Mouse (Mus musculus) testis, postnatal 10 days (tissue): ENCODE data around the gene Ptpn13.

Experiments used
- DNase-seq: peaks from one replicate; pipeline ENCODE4 v3.0.0; 2021; ENCODE audit warnings: low spot score

The Ptpn13 gene

DNA sequence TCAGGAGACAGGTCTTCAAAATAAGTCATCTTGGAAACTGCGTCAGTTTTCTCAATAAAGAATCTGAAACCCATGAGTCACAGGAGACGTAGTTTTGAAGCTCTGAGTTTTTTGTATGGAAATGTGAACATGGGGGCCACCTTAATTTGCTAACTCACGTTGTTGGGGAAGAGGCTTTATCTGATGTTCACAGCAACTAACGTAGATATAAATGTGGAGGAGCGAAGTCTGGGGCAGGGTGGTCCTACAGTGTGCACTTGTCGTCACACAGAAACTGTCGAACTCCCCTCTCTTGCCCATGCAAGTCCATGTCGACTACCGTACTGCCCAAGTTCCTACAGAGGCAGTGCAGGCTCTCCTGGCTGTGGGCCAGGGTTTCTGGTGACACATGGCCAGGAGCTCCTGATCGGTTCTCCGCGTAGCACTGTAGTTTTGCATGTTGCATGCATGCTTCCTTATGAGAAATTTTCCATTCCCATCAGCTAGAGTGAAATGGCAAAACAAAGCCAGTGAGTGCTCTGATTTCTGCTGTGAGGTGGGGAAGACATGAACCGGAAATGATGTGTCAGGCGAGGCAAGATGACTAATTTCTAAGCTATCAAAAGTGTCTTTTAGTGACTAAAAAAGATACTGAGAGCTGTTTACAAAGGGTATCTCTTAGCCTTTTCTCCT lies 93.9 kb downstream of the Ptpn13 start:
- DNase-seq = peak; percentile 66

DNA sequence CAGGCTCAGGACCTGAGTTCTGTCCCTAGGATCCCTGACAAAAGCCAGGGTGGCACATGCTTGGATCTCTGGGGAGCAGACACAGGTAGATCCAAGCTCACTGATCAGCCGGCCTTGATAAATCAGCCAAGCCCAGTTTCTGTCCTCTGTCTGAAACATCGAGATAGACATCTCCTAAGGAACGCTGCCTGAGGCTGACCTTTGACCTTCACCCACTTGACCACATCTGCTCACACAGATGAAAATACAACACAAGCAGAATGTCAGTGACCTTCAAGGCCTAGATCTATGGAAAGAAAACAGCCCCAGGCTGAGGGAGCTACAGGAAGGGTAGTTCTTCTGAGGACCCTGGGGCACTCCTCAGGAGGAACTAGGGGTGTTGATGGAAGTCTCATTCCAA lies 97.4 kb downstream of the Ptpn13 start:
- DNase-seq = no peak

DNA sequence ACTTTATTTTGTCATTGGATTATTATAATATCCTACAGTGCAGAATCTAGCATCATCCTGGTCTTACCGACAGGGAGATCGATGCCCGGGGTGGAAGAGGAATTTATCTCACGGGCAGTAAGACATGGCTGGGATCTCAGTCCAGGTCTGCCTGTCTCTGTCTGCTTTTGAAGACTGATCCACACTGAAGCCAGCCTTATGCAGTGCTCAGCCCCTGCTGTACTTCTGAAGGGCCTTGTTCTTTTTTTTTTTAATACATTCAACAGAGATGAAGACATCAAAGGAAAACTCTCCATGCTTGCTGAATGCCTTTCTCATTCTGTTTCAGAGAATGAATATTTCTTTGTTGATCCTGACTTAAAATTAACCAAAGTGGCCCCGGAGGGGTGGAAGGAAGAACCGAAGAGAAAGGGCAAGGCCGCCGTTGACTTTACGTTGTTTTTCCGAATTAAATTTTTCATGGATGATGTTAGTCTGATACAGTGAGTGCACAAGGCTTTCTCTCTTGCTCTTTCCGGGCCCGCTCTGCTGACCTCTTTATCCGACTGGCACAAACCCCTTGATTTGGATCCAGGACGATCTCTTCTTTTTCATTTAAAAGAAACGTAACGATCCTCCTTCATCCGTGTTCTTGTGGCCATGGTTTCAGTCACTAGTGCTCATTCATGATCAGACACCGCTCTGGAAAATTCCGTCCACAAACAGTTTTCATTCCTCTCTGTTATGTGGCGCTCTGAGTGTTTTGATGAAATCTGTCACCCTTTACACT lies 101.9 kb downstream of the Ptpn13 start:
- no peak for DNase-seq

DNA sequence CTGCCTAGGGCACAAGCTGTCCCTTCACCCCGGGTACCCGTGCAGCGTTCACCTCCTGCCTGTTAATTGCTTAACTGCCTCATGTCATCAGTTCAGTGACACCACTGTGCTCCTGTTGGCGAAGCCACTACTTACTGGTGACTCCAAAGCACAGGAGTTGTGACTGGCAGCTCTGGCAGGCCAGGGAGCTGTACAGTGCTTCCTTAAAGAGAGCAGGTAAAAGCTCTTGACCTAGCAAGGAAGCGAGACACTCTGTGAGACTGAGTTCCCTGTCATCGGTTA lies 102.4 kb downstream of the Ptpn13 start:
- no peak for DNase-seq

DNA sequence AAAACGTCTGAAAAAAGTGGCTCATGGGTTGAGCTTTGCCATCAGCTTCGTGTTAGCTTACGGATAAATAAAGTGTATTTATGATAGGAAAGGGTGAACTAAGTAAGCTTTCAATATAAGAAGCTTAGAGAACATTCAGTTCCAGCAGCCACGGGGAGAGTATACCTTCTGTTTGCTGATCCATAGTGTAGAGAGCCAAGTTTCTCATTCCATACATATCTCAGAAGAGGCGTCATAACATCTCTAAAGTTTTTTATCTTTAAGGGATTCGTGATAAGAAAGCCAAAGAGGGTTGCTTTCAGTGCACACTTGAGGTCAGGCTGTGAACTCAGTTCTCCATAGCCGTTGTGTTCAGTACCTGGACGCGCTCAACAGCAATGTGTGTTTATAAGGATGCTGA lies 105.2 kb downstream of the Ptpn13 start:
- DNase-seq = no peak

DNA sequence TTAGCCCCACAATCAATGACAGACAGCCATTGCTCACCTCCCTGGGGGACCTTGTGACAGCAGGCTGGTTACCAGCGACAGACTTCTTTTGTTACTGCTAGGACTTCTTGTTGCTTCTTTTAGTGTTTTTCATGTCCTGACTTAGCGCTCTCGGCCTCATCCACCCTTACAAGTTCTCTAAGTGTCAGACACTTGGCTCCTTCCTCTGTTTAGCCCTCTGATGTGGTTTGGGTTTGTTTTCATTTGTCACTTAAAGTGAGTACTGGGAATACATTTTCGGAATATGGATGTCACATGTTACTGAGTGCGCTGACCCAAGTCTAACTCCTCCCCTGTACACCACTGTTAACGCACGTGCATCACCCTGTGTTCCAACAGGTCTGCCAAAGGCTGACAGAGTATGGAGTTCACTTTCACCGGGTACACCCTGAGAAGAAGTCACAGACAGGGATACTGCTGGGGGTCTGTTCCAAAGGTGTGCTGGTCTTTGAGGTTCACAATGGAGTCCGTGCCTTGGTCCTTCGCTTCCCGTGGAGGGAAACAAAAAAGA lies 107.9 kb downstream of the Ptpn13 start:
- DNase-seq = no peak

DNA sequence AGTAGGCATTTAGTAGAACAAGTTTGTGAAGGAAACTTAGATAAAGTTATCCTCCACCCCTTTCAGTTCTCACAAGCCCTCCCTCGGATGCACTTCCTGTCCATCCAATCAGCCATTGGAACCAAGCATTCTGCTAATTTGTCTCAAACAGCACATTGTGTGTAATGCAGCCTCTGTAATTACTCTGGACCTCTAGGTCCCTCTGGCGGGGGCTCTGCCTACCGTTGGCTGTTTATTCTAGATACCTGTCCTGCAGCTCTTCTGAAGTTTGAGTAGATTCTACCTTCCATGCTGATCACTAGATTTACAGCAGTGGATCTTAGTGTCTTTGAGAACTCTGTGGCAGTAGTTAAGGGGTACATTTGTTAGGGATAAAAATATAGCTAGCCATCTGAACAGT lies 109.5 kb downstream of the Ptpn13 start:
- DNase-seq = no peak

DNA sequence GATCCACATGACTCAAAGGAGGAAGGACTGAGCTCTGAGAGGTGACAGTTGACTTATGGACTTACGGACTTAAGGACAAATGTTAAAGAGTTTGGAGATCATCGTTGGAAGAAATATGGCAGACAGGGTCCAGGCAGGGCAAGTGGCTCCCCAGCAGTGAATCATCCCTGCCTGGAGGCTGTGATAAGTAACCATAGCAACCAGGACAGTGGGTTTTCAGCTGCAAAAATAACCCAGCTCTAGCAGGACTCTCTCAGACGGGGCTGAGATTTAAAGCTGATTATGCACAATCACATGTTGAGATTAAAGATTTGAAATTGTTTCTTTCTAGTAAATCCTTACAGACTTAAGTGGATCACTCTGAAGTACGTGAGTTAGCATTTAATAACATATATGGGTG lies 112.4 kb downstream of the Ptpn13 start:
- DNase-seq = no peak

GRCm38 (mm10) chr5:103540612-103541011 lies 115.6 kb downstream of the Ptpn13 start:
- DNase-seq = no peak

GRCm38 (mm10) chr5:103541136-103541535 lies 116.1 kb downstream of the Ptpn13 start:
- DNase-seq = peak; percentile 38

- peak; percentile 32 for DNase-seq
Observed at GRCm38 (mm10) chr5:103541542-103541941, 116.5 kb downstream of the Ptpn13 start.

DNA sequence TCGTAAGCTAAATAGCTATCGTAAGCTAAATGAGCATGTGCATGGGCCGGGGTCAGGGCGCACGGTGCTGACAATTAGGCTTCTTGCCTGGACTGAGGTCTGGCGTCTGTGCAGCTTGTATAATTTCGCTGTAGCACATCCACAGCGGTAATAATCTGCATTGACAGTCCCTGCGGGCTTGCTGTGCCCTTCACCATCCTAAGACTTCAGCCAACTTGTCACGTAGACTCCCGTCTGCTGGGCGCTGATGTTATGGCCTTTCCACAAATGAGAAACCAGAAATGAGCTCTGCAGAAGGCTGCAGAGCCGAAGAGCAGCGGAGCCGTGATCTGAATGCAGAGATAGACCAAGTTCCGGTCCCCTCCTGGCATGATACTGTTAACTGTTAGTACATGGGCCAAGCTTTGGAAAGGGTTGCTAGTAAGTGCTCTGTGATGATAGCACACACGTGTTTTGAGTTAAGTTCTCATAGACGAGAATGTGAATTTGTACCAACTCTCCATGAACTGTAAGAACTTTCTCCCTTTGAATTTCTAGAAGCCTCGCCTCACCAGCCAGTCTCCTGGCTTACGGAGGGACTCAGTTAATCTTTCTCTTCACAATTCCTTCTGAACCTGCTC lies 120.5 kb downstream of the Ptpn13 start:
- no peak for DNase-seq

- no peak for DNase-seq
Observed at GRCm38 (mm10) chr5:103554769-103555168, 129.8 kb downstream of the Ptpn13 start.

- DNase-seq = no peak
Observed at GRCm38 (mm10) chr5:103560546-103560945, 135.6 kb downstream of the Ptpn13 start.

GRCm38 (mm10) chr5:103568034-103568433 lies 143.0 kb downstream of the Ptpn13 start:
- no peak for DNase-seq

DNA sequence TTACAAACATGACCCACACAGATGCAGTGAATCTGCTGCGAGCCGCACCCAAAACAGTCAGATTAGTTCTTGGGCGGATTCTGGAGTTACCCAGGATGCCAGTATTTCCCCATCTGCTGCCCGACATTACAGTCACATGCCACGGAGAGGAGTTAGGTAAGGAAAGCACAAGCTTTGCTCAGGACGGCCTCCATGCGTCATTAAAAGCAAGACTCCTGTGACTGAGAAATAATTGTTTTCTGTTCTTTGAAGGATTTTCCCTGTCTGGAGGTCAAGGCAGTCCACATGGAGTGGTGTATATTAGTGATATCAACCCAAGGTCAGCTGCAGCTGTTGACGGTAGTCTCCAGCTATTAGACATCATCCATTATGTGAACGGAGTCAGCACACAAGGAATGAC lies 144.5 kb downstream of the Ptpn13 start:
- DNase-seq = no peak

GRCm38 (mm10) chr5:103579680-103580420 lies 154.9 kb downstream of the Ptpn13 start:
- peak; percentile 76 for DNase-seq

GRCm38 (mm10) chr5:103587219-103587618 lies 162.2 kb downstream of the Ptpn13 start:
- no peak for DNase-seq

- no peak for DNase-seq
Observed at GRCm38 (mm10) chr5:103591846-103592245, 166.9 kb downstream of the Ptpn13 start.

- no peak for DNase-seq
Observed at GRCm38 (mm10) chr5:103592706-103593105, 167.7 kb downstream of the Ptpn13 start.

- no peak for DNase-seq
Observed at GRCm38 (mm10) chr5:103593575-103593974, 168.6 kb downstream of the Ptpn13 start.
